Mouse (Mus musculus): ENCODE measurements at regions not wholly inside any gene's neighbourhood (a gene's known extent, or its start where the extent isn't known, plus 50 kb on each side); places are given as distances from the start of the nearest gene placed in this dataset.

GRCm38 (mm10) chr1:104226493-104226892 is 541.8 kb upstream of the Cdh20 start:
- DNase-seq (ENCODE audit: low spot score in 2 of 2): peak in 1 of 2 experiments; percentile 18
- intact Hi-C loops (cut with DNase I): loop anchor here (5.0 kb wide), 1 partner anchor 541 kb away; the partner anchor contains the start of gene Cdh20

GRCm38 (mm10) chr1:104226901-104227300 is 541.4 kb upstream of the Cdh20 start:
- DNase-seq (ENCODE audit: low spot score in 2 of 2): peak; percentile 67 to 79
- intact Hi-C loops (cut with DNase I): loop anchor here (5.0 kb wide), 1 partner anchor 540 kb away; the partner anchor contains the start of gene Cdh20

GRCm38 (mm10) chr1:104241605-104242004 is 526.7 kb upstream of the Cdh20 start:
- intact Hi-C loops (cut with DNase I): no loop called here
- peak; percentile 26 to 64 for DNase-seq (ENCODE audit: low spot score in 2 of 2)

GRCm38 (mm10) chr1:104265775-104266174 is 502.6 kb upstream of the Cdh20 start:
- DNase-seq (ENCODE audit: low spot score in 2 of 2): no peak
- intact Hi-C loops (cut with DNase I): no loop called here

- no peak for DNase-seq (ENCODE audit: low spot score in 2 of 2)
- intact Hi-C loops (cut with DNase I): no loop called here
These were observed 460.4 kb upstream of the Cdh20 start for GRCm38 (mm10) chr1:104307941-104308340.

- no peak for DNase-seq (ENCODE audit: low spot score in 2 of 2)
- intact Hi-C loops (cut with DNase I): no loop called here
These were observed 456.7 kb upstream of the Cdh20 start for GRCm38 (mm10) chr1:104311617-104312016.

- intact Hi-C loops (cut with DNase I): no loop called here
- DNase-seq (ENCODE audit: low spot score in 2 of 2): no peak
These were observed 453.3 kb upstream of the Cdh20 start for GRCm38 (mm10) chr1:104315058-104315457.

- DNase-seq (ENCODE audit: low spot score in 2 of 2): no peak
- intact Hi-C loops (cut with DNase I): no loop called here
These were observed 450.3 kb upstream of the Cdh20 start for GRCm38 (mm10) chr1:104318020-104318419.

- intact Hi-C loops (cut with DNase I): no loop called here
- DNase-seq (ENCODE audit: low spot score in 2 of 2): no peak
These were observed 435.5 kb upstream of the Cdh20 start for GRCm38 (mm10) chr1:104332666-104333370.

- intact Hi-C loops (cut with DNase I): no loop called here
- DNase-seq (ENCODE audit: low spot score in 2 of 2): no peak
These were observed 434.8 kb upstream of the Cdh20 start for GRCm38 (mm10) chr1:104333577-104333976.
